Mouse (Mus musculus): ENCODE data around the gene Reln. TPM values are rescaled to one million over a fixed set of nuclear protein-coding genes. Genes with fewer than 3 reads are reported as not detected.

Reln gene
- polyA plus RNA-seq, 1 experiment from 2014 or later: 1.8 TPM

GRCm38 (mm10) chr5:22195352-22195941 lies 149.1 kb downstream of the Reln start:
- DNase-seq (ENCODE audit: low spot score) (peak; percentile 18), ATAC-seq (ENCODE audit: insufficient number of reproducible peaks, low FRiP score, low TSS enrichment, low read depth) (no peak)
- Histone ChIP-seq H3K4me1 (ENCODE audit: control insufficient read depth, insufficient read depth, low read length) (no peaks in the 10 kb centered on the region), H3K9me3 (ENCODE audit: control insufficient read depth, low read length) (no peaks in the 10 kb centered on the region), H3K27me3 (ENCODE audit: control insufficient read depth, insufficient read depth, low read length) (no peaks in the 10 kb centered on the region), H3K4me2 (ENCODE audit: low read depth, severe bottlenecking) (no peak overlapping the region), H3K4me3 (ENCODE audit: low read depth, low read length) (no peak overlapping the region), H3K9ac (ENCODE audit: low read length) (no peak overlapping the region), H3K36me3 (ENCODE audit: control insufficient read depth, insufficient read depth, low read length) (no peaks in the 10 kb centered on the region), H3K27ac (replicated peaks; ENCODE audit: low read depth, low read length) (no peak overlapping the region)
- WGBS: 65% methylated on average over 8 of the region's 8 CpGs

GRCm38 (mm10) chr5:22191784-22192183 lies 152.7 kb downstream of the Reln start:
- no peak overlapping the region for H3K9ac ChIP-seq (ENCODE audit: low read length)
- no peak overlapping the region for H3K4me3 ChIP-seq (ENCODE audit: low read depth, low read length)
- H3K36me3 ChIP-seq (ENCODE audit: control insufficient read depth, insufficient read depth, low read length): no peaks in the 10 kb centered on the region
- DNase-seq (ENCODE audit: low spot score): peak; percentile 21
- no peaks in the 10 kb centered on the region for H3K9me3 ChIP-seq (ENCODE audit: control insufficient read depth, low read length)
- 77% methylated on average over 7 of the region's 7 CpGs for WGBS
- H3K4me1 ChIP-seq (ENCODE audit: control insufficient read depth, insufficient read depth, low read length): no peaks in the 10 kb centered on the region
- H3K4me2 ChIP-seq (ENCODE audit: low read depth, severe bottlenecking): no peak overlapping the region
- H3K27ac ChIP-seq (replicated peaks; ENCODE audit: low read depth, low read length): no peak overlapping the region
- no peak for ATAC-seq (ENCODE audit: insufficient number of reproducible peaks, low FRiP score, low TSS enrichment, low read depth)
- H3K27me3 ChIP-seq (ENCODE audit: control insufficient read depth, insufficient read depth, low read length): no peaks in the 10 kb centered on the region

- Histone ChIP-seq H3K4me1 (ENCODE audit: control insufficient read depth, insufficient read depth, low read length) (no peaks in the 10 kb centered on the region), H3K36me3 (ENCODE audit: control insufficient read depth, insufficient read depth, low read length) (no peaks in the 10 kb centered on the region), H3K4me2 (ENCODE audit: low read depth, severe bottlenecking) (no peak overlapping the region), H3K9me3 (ENCODE audit: control insufficient read depth, low read length) (no peaks in the 10 kb centered on the region), H3K27me3 (ENCODE audit: control insufficient read depth, insufficient read depth, low read length) (no peaks in the 10 kb centered on the region), H3K9ac (ENCODE audit: low read length) (no peak overlapping the region), H3K4me3 (ENCODE audit: low read depth, low read length) (no peak overlapping the region), H3K27ac (replicated peaks; ENCODE audit: low read depth, low read length) (no peak overlapping the region)
- ATAC-seq (ENCODE audit: insufficient number of reproducible peaks, low FRiP score, low TSS enrichment, low read depth) (no peak), DNase-seq (ENCODE audit: low spot score) (no peak)
- WGBS: 81% methylated on average over 3 of the region's 3 CpGs
Observed at GRCm38 (mm10) chr5:22190333-22190732, 154.2 kb downstream of the Reln start.

- ATAC-seq (ENCODE audit: insufficient number of reproducible peaks, low FRiP score, low TSS enrichment, low read depth) (no peak), DNase-seq (ENCODE audit: low spot score) (no peak)
- Histone ChIP-seq H3K9ac (ENCODE audit: low read length) (no peak overlapping the region), H3K4me2 (ENCODE audit: low read depth, severe bottlenecking) (no peak overlapping the region), H3K27ac (replicated peaks; ENCODE audit: low read depth, low read length) (no peak overlapping the region), H3K4me3 (ENCODE audit: low read depth, low read length) (no peak overlapping the region), H3K4me1 (ENCODE audit: control insufficient read depth, insufficient read depth, low read length) (no peaks in the 10 kb centered on the region), H3K9me3 (ENCODE audit: control insufficient read depth, low read length) (no peaks in the 10 kb centered on the region), H3K27me3 (ENCODE audit: control insufficient read depth, insufficient read depth, low read length) (no peaks in the 10 kb centered on the region), H3K36me3 (ENCODE audit: control insufficient read depth, insufficient read depth, low read length) (no peaks in the 10 kb centered on the region)
- 62% methylated on average over 3 of the region's 3 CpGs for WGBS
Observed at GRCm38 (mm10) chr5:22187599-22187998, 156.9 kb downstream of the Reln start.

GRCm38 (mm10) chr5:22176480-22176879 lies 168.0 kb downstream of the Reln start:
- no peak overlapping the region for H3K27ac ChIP-seq (replicated peaks; ENCODE audit: low read depth, low read length)
- no peaks in the 10 kb centered on the region for H3K9me3 ChIP-seq (ENCODE audit: control insufficient read depth, low read length)
- no peaks in the 10 kb centered on the region for H3K36me3 ChIP-seq (ENCODE audit: control insufficient read depth, insufficient read depth, low read length)
- no peak overlapping the region for H3K4me3 ChIP-seq (ENCODE audit: low read depth, low read length)
- ATAC-seq (ENCODE audit: insufficient number of reproducible peaks, low FRiP score, low TSS enrichment, low read depth) (no peak), DNase-seq (ENCODE audit: low spot score) (no peak)
- WGBS: 85% methylated on average over 5 of the region's 5 CpGs
- no peaks in the 10 kb centered on the region for H3K27me3 ChIP-seq (ENCODE audit: control insufficient read depth, insufficient read depth, low read length)
- no peaks in the 10 kb centered on the region for H3K4me1 ChIP-seq (ENCODE audit: control insufficient read depth, insufficient read depth, low read length)
- no peak overlapping the region for H3K9ac ChIP-seq (ENCODE audit: low read length)
- H3K4me2 ChIP-seq (ENCODE audit: low read depth, severe bottlenecking): no peak overlapping the region

GRCm38 (mm10) chr5:22171336-22171735 lies 173.2 kb downstream of the Reln start:
- no peaks in the 10 kb centered on the region for H3K27me3 ChIP-seq (ENCODE audit: control insufficient read depth, insufficient read depth, low read length)

GRCm38 (mm10) chr5:22164060-22164934 lies 180.2 kb downstream of the Reln start:
- H3K27ac ChIP-seq (replicated peaks; ENCODE audit: low read depth, low read length): peak overlapping the region; percentile 36; the same call in 1 of the 2 replicates
- no peaks in the 10 kb centered on the region for H3K36me3 ChIP-seq (ENCODE audit: control insufficient read depth, insufficient read depth, low read length)
- ATAC-seq (ENCODE audit: insufficient number of reproducible peaks, low FRiP score, low TSS enrichment, low read depth) (no peak), DNase-seq (ENCODE audit: low spot score) (peak; percentile 41)
- no peak overlapping the region for H3K9ac ChIP-seq (ENCODE audit: low read length)
- no peak overlapping the region for H3K4me2 ChIP-seq (ENCODE audit: low read depth, severe bottlenecking)
- 53% methylated on average over 10 of the region's 10 CpGs for WGBS
- H3K4me3 ChIP-seq (ENCODE audit: low read depth, low read length): no peak overlapping the region
- 0 out of 2 replicates have a peak, but pooled peaks cover 4% of the 10 kb centered on the region for H3K4me1 ChIP-seq (ENCODE audit: control insufficient read depth, insufficient read depth, low read length)
- H3K9me3 ChIP-seq (ENCODE audit: control insufficient read depth, low read length): no peaks in the 10 kb centered on the region
- H3K27me3 ChIP-seq (ENCODE audit: control insufficient read depth, insufficient read depth, low read length): no peaks in the 10 kb centered on the region

More at GRCm38 (mm10) chr5:22171336-22171735, 173.2 kb downstream of the Reln start:
- no peak overlapping the region for H3K4me3 ChIP-seq (ENCODE audit: low read depth, low read length)
- no peak overlapping the region for H3K27ac ChIP-seq (replicated peaks; ENCODE audit: low read depth, low read length)
- H3K9ac ChIP-seq (ENCODE audit: low read length): no peak overlapping the region
- 88% methylated on average over 5 of the region's 5 CpGs for WGBS
- no peak overlapping the region for H3K4me2 ChIP-seq (ENCODE audit: low read depth, severe bottlenecking)
- H3K36me3 ChIP-seq (ENCODE audit: control insufficient read depth, insufficient read depth, low read length): no peaks in the 10 kb centered on the region
- DNase-seq (ENCODE audit: low spot score): no peak
- no peaks in the 10 kb centered on the region for H3K4me1 ChIP-seq (ENCODE audit: control insufficient read depth, insufficient read depth, low read length)
- no peaks in the 10 kb centered on the region for H3K9me3 ChIP-seq (ENCODE audit: control insufficient read depth, low read length)
- no peak for ATAC-seq (ENCODE audit: insufficient number of reproducible peaks, low FRiP score, low TSS enrichment, low read depth)

GRCm38 (mm10) chr5:22160935-22161334 lies 183.6 kb downstream of the Reln start:
- Histone ChIP-seq H3K9ac (ENCODE audit: low read length) (no peak overlapping the region), H3K4me1 (ENCODE audit: control insufficient read depth, insufficient read depth, low read length) (0 out of 2 replicates have a peak, but pooled peaks cover 4% of the 10 kb centered on the region), H3K27ac (replicated peaks; ENCODE audit: low read depth, low read length) (no peak overlapping the region), H3K9me3 (ENCODE audit: control insufficient read depth, low read length) (no peaks in the 10 kb centered on the region), H3K4me3 (ENCODE audit: low read depth, low read length) (no peak overlapping the region), H3K27me3 (ENCODE audit: control insufficient read depth, insufficient read depth, low read length) (no peaks in the 10 kb centered on the region), H3K36me3 (ENCODE audit: control insufficient read depth, insufficient read depth, low read length) (no peaks in the 10 kb centered on the region), H3K4me2 (ENCODE audit: low read depth, severe bottlenecking) (no peak overlapping the region)
- DNase-seq (ENCODE audit: low spot score) (no peak), ATAC-seq (ENCODE audit: insufficient number of reproducible peaks, low FRiP score, low TSS enrichment, low read depth) (no peak)
- 3% methylated on average over 2 of the region's 2 CpGs for WGBS

Measured in limb, embryonic 11.5 days (tissue).